Mouse (Mus musculus) heart, postnatal 25 days (tissue): ENCODE results near the gene Rabgap1l. TPM values are rescaled to one million over a fixed set of nuclear protein-coding genes. Genes with fewer than 3 reads are reported as not detected.
"Not testable (repeated sequence)": the region's sequence is repeated elsewhere in the genome, so short reads cannot be mapped to it uniquely, and the experiment has no call there.

Experiments
- DNase-seq: peaks from one replicate; pipeline ENCODE4 v3.0.0; 2022; ENCODE audit warnings: low spot score
- intact Hi-C: fragments of 180-260 bp; cut with DNase I; formaldehyde crosslinking; loops from one replicate; pipeline ENCODE4 v1.15.1; 2025
- total RNA-seq, 2 experiments: library from RNA; stranded (reverse); gene quantifications; 2 replicates each; pipeline ENCODE4 v1.2.3; 2021

Gene Rabgap1l
- total RNA-seq, 2 experiments from 2014 or later, result 73.7 to 84.1 TPM

GRCm38 (mm10) chr1:160624354-160625120, 168.5 kb downstream of the Rabgap1l start:
- intact Hi-C loops, DNase-seq: not testable (repeated sequence)

- no peak for DNase-seq
- intact Hi-C loops, result no loop called here
These were observed 174.8 kb downstream of the Rabgap1l start for GRCm38 (mm10) chr1:160618201-160618600.

DNA sequence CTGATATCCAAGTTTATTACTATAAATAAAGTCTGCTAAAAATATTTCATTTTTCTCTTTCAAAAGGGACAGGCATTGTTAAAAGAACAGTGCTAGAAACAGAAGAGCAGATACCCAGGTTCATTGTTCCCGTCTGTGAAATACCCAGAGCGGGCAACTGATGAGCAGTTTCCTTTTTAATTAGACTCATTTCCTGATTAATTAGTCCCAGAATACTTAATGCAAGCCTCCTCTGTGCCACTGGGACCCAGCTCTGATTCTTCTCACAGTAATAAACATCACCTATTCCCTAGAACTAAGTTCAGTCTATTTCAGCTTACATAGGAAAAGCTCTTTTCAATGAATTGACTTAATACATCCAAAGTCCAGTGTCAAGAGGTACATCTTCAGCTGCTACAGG, 186.6 kb downstream of the Rabgap1l start:
- DNase-seq, result no peak
- intact Hi-C loops, result no loop called here

DNA sequence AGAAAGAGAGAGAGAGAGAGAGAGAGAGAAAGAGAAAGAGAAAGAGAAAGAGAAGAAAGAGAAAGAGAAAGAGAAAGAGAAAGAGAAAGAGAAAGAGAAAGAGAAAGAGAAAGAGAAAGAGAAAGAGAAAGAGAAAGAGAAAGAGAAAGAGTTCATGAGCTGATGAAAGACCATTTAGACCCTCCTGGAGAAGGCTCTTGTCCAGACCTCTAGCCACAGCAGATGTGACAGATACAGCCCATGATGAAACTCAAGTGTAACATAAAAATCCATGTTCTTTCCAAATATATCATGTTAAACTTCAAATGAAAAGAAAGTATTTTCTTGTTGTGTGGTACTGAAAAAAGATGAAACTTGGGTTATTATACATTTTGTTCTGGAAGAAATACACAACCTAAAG, 189.7 kb downstream of the Rabgap1l start:
- intact Hi-C loops, DNase-seq: not testable (repeated sequence)

GRCm38 (mm10) chr1:160597369-160597768, 195.6 kb downstream of the Rabgap1l start:
- intact Hi-C loops, result no loop called here
- no peak for DNase-seq

DNA sequence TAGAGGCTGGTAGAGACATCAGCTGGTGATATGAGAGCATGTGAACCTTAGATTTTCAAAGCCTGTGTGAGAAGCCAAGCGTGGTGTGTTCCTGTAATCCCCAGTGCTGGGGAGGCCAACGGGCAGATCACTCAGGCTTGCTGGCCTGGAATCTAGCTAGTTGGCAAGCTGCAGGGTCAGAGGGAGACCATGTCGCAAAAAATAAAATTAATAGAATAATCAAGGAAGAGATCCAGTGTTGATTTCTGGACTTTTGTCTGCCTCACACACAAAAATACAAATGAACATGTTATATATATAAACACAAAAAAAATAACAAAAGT, 196.1 kb downstream of the Rabgap1l start:
- DNase-seq, result no peak
- intact Hi-C loops, result no loop called here

DNA sequence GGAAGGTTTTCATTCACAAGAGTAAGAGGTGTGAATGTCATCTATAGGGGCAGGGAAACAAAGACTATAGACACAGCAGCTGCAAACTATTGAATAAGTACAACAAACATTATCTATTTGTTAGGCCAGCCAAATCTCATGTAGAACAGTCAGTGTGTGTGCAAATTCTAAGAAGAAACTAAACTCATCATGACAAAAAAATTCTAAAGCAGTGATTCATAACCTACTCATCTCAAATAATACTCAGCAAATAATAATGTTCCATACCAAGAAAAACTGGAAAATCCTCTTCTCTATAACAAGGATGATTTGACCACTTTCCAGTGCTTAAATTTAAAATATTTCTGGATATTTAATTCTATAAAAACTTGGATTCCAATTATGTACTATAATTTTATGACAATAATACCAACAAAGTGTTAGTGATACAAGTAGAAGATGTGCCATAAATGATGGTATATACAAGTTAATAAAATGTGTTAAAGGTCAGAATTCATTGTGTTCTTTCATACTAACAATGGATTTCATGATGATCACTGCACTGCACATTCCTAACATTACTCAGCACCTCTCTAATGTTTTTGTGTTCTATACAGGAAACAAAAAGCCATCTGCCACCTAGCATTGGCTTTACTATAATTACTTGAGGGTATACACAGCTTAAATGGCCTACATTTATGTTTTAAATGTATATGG, 196.6 kb downstream of the Rabgap1l start:
- intact Hi-C loops, result no loop called here
- DNase-seq, result no peak

GRCm38 (mm10) chr1:160594576-160594975, 198.4 kb downstream of the Rabgap1l start:
- intact Hi-C loops, result no loop called here
- no peak for DNase-seq

GRCm38 (mm10) chr1:160594066-160594465, 198.9 kb downstream of the Rabgap1l start:
- DNase-seq, result no peak
- intact Hi-C loops, result no loop called here

- DNase-seq, result no peak
- intact Hi-C loops, result no loop called here
These were observed 204.0 kb downstream of the Rabgap1l start for GRCm38 (mm10) chr1:160588911-160589590.

GRCm38 (mm10) chr1:160579309-160580233, 213.4 kb downstream of the Rabgap1l start:
- no peak for DNase-seq
- intact Hi-C loops, result no loop called here

GRCm38 (mm10) chr1:160576124-160576523, 216.9 kb downstream of the Rabgap1l start:
- intact Hi-C loops, result no loop called here
- no peak for DNase-seq

- DNase-seq, result no peak
- intact Hi-C loops, result no loop called here
These were observed 219.0 kb downstream of the Rabgap1l start for GRCm38 (mm10) chr1:160574039-160574438.

DNA sequence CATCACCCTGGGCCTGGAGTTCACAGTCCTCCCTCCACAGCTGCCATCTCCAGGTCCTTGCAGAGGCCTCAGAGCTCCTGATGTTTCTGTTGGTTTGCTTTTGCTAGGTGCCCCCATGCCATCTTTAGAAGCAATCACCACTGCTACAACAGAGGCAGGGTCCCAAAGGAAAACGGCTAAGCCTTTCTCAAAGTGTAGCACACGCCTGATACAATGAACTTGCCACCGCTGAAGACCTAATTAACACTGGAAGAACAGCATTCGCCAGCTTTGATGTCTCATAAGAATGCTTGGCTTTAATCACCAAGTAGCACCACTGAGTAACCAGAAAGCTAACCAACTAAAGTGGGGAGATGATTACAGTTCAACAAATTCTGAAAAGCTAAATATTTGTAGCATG, 226.6 kb downstream of the Rabgap1l start:
- intact Hi-C loops, result no loop called here
- no peak for DNase-seq

DNA sequence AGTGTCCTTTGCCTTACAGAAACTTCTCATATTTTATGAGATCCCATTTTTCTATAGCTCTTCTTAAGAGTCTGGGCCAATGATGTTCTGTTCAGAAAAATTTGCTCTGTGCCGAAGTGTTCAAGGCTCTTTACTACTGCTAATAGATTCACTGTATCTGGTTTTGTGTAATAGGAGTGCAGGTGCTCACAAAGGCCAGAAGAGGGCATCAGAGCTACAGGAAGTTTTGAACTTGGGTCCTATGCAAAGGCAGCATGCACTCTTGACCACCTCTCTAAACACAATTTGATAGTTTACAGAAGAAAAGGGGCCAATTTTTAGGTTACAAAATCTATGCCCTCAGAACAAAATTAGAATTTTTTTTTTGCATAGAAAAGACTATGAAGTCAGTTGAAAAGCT, 231.6 kb downstream of the Rabgap1l start:
- intact Hi-C loops, result loop anchor here (2.0 kb wide), 1 partner anchor 157 kb away; no protein-coding TSS in a partner anchor
- DNase-seq, result no peak

GRCm38 (mm10) chr1:160550636-160551035, 242.4 kb downstream of the Rabgap1l start:
- DNase-seq, result no peak
- intact Hi-C loops, result no loop called here

DNA sequence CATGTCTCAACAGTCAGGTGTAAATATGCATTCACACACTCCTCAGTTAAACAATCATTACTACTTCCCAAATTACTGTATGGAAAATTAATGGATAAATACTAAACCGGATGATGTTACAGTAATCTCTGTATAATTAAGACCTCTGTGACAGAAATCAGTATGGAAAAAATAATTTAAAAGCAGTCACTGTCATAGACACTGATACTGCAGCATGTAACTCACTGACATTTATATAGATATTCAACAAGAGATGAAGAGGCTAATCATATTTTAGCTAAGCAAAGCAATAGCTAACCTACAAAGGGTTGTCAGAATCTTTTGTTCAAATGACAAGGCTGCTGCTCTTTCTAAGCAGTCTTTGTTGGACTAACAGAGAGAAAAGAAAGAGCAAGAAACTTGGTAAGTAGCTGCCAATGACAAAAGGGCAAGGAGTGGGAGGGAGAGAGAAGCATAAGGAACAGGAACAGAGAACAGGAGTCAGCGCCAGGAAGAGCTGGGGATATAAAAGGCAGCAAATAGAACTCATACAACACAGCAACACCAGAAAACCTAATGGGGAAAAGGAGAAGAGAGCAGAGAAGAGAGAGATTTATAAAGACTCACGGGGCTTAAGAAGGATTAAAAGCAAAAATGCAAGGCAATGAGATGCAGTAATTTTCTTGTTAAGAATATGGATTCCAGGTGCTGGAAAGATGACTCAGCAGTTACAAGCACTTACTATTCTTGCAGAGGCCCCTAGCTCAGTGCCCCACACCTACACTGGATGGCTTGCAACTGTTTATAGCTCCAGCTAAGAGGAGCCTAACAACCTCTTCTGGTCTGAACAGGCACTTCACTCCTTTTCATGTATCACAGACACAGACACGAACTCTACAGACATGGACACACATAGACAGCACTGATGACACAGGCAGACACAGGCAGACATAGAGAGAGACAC, 244.8 kb downstream of the Rabgap1l start:
- intact Hi-C loops, result no loop called here
- no peak for DNase-seq

DNA sequence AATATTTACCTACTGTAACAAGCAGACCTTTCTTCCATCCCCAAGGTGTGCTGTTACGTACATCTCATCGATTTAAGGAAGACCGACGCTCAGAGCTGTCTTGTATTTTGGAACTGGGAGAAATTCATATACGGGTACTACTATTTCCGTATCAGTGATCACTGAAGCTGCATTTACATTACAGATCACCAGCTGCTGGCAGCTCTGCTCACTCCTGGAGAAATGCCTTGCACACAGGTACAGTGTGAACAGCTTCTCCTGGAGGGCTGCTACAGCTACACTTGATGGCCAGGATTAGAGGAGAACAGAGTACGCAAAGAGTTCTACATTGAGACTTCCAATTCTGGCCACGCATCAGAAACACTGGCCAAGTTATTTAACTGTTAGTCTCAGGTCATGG, 257.4 kb downstream of the Rabgap1l start:
- no peak for DNase-seq
- intact Hi-C loops, result loop anchor here (5.0 kb wide), 1 partner anchor 157 kb away; no protein-coding TSS in a partner anchor
